Mouse (Mus musculus): ENCODE results near the gene Ccdc96. TPM values are rescaled to one million over a fixed set of nuclear protein-coding genes. Genes with fewer than 3 reads are reported as not detected.

Gene Ccdc96
- polyA plus RNA-seq, 1 experiment from 2014 or later, result 0.49 TPM

DNA sequence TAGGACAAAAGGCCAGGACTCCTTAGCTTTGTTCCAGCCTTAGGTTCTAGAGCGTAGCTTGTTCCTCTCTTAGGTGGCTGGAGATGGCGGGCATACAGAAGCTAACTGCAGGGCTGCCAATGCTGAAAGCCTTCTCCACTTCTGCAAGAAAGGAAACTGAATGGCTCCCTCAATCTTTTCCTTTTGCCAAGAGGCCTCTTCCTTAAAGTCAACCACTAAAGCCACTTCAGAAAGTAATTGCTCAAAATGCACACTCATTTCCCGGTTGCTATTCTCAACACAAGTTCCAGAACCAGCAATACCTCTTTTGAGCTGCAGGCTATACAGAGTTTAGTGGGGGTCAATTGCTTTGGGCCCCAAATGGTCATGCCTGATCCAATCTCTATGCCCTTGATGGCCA lies 6.9 kb upstream of the Ccdc96 start:
- no peak overlapping the region for H3K9ac ChIP-seq
- H3K27ac ChIP-seq, result no peak overlapping the region
- ATAC-seq (ENCODE audit: insufficient number of reproducible peaks, insufficient read depth, low FRiP score, low TSS enrichment, low read depth), result no peak
- peaks cover 13% of the 10 kb centered on the region for H3K4me1 ChIP-seq
- H3K9me3 ChIP-seq, result no peaks in the 10 kb centered on the region
- peaks cover 34% of the 10 kb centered on the region for H3K36me3 ChIP-seq
- no peaks in the 10 kb centered on the region for H3K27me3 ChIP-seq
- H3K4me3 ChIP-seq, result no peak overlapping the region
- no peak overlapping the region for H3K4me2 ChIP-seq
- 86% methylated on average over 3 of the region's 3 CpGs for WGBS

DNA sequence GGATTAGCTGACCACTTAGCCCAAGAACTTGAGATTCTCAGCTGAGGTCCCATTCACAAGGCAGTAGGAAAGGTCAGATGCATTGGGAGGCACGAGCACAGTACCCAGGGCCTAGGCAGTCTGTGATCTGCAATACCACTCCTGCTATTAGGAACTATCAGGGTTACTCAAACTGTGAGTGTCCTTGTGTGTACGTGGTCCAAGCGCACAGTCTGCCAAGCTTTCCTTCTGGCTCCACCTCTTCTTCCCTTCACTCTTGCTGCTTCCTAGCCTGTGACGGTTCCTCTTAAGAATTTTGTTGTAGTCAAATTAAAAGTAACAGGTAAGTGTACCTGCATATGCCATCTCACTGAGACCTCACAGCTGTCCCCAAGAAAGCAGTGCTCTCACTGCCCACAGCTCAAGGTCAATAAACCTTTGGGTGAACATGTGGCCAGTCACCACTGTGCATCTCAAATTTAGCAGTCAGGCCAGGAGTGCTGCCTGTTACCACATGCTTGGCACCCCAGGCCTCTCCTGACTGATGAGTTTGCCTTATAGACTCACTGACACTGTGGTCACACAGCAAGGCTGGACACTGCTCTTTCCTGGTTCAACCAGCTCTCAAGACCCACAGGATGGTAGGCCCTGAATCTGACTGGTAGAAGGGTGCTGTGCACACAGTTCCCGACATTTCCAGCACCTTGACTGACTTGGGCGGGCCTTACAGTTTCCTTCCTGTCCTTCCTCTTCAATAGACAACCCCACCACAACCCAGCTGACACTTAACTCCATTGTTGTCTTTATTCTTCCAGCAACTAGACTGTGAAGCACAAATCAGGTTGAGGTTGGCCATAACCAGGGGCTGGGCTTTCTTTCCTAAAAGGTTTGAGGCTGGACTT lies 5.6 kb upstream of the Ccdc96 start:
- no peak for ATAC-seq (ENCODE audit: insufficient number of reproducible peaks, insufficient read depth, low FRiP score, low TSS enrichment, low read depth)
- Histone ChIP-seq H3K4me1 (peaks cover 21% of the 10 kb centered on the region), H3K4me2 (no peak overlapping the region), H3K9ac (no peak overlapping the region), H3K9me3 (no peaks in the 10 kb centered on the region), H3K27me3 (no peaks in the 10 kb centered on the region), H3K4me3 (no peak overlapping the region), H3K27ac (no peak overlapping the region), H3K36me3 (peaks cover 24% of the 10 kb centered on the region)
- WGBS, result 89% methylated on average over 6 of the region's 6 CpGs

DNA sequence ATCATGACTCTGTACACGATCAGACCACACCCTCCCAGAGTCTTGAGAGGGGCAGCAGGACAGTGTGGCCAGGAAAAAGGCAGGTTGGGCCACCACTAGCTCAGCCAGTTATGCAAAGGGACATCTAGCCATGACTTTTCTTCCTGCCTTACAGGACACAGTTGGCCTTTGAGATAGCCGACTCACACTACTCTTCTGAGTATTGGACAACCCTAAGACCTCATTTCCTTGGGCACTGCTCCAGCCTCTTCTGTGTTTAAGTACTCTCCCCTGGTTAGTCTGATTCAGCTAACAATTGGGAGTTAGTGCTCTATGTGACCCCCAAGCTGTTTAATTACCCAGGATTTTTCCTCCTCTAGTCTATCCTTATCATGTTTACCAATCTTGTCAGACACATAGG lies 4.7 kb upstream of the Ccdc96 start:
- Histone ChIP-seq H3K27me3 (peaks cover 2% of the 10 kb centered on the region), H3K9me3 (no peaks in the 10 kb centered on the region), H3K4me1 (peaks cover 24% of the 10 kb centered on the region), H3K27ac (no peak overlapping the region), H3K36me3 (peaks cover 19% of the 10 kb centered on the region), H3K9ac (no peak overlapping the region), H3K4me3 (no peak overlapping the region), H3K4me2 (no peak overlapping the region)
- ATAC-seq (ENCODE audit: insufficient number of reproducible peaks, insufficient read depth, low FRiP score, low TSS enrichment, low read depth), result no peak
- 84% methylated on average over 2 of the region's 2 CpGs for WGBS

DNA sequence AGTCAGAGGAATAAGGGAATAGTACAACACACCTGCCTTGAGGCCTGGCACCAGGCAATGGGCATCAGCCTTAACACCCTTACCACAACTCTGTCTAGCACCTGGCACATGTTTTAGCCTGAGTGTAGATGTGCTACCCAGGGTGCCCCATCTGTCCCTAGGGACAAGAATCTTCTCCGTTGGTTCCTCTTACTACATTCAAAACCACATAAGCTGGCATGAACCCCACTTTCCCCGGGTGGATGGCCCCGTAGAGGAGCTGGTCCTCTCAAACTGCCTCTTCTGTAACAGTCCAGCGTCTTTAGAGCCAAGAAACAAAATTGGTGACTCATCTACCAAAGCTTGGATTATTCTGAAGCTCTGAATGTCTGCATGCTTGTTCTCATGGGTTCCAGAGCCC lies 4.0 kb upstream of the Ccdc96 start:
- no peak overlapping the region for H3K27ac ChIP-seq

DNA sequence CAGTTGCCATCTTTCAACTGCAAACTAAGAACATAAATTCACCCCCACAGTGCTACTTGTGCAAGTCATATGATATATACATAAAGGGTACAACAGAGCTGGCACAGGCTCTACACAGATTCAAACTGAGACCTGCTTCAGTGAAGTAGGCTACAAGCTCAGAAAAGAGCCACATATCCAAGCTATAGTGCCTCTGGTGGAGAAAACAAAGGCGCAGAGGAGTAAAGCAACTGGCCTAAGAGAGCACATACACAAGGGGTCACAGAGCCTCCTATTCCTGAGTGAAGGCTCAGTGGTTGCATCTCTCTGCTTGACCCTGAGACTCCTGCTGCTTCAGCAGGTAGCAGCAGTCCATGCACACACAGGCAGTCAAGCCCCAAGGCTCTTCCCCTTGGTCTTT lies 3.3 kb upstream of the Ccdc96 start:
- ATAC-seq (ENCODE audit: insufficient number of reproducible peaks, insufficient read depth, low FRiP score, low TSS enrichment, low read depth), result no peak
- no peak overlapping the region for H3K4me3 ChIP-seq
- H3K4me1 ChIP-seq, result peaks cover 30% of the 10 kb centered on the region
- no peaks in the 10 kb centered on the region for H3K9me3 ChIP-seq
- no peak overlapping the region for H3K4me2 ChIP-seq
- H3K9ac ChIP-seq, result no peak overlapping the region
- H3K27me3 ChIP-seq, result peaks cover 16% of the 10 kb centered on the region
- WGBS, result 68% methylated on average over 1 of the region's 1 CpGs
- no peak overlapping the region for H3K27ac ChIP-seq
- H3K36me3 ChIP-seq, result peaks cover 8% of the 10 kb centered on the region

More for the DNA sequence above, 4.0 kb upstream of the Ccdc96 start:
- Histone ChIP-seq H3K9ac (no peak overlapping the region), H3K9me3 (no peaks in the 10 kb centered on the region), H3K36me3 (peaks cover 15% of the 10 kb centered on the region), H3K4me3 (no peak overlapping the region), H3K27me3 (peaks cover 8% of the 10 kb centered on the region), H3K4me1 (peaks cover 30% of the 10 kb centered on the region), H3K4me2 (no peak overlapping the region)
- ATAC-seq (ENCODE audit: insufficient number of reproducible peaks, insufficient read depth, low FRiP score, low TSS enrichment, low read depth), result no peak
- WGBS, result 94% methylated on average over 4 of the region's 4 CpGs

DNA sequence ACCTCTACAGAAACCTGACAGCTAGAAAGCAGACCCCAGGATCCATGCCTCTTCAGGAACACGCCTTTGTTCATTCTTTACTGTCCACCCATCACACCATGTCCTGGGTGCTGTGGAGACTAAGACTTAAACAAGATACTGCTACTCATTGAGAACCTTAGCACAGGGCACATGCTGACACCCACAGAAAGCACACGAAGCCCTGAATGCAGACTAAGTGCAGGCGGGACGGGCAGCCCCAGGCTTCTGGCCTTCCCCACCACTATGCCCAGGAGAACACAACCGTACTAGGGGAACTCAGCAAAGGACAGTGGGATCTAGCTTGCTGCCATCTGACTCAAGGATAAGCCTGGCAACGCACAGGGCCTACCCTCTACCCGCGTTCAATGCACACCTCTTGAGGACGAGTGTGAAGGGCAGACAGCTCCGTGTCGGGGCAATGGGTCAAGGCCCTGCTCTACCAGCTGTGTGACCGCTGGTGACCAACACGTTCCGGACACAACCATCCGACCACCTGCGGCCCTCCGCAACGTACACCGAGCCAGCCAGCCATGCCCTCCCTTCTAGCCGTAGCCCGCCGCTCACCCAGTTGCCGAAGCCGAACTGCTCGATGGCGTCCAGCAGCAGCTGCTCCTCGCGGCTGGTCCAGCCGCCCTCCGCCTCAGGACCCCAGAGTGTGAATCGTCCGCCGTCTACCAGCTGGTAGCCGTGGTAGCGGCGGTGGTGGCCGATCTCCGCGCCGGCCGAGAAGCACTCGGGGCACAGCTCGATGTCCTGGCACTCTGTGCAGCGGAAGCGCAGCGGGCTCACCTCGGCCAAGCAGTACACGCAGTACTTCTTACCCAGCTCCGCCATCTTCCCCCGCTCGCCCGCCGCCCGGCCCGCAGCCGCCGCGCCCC lies 936 bp upstream of the Ccdc96 start:
- H3K4me2 ChIP-seq, result peak overlapping the region; percentile 88
- no peaks in the 10 kb centered on the region for H3K36me3 ChIP-seq
- H3K27me3 ChIP-seq, result peaks cover 19% of the 10 kb centered on the region
- 1% methylated on average over 54 of the region's 58 CpGs for WGBS
- no peaks in the 10 kb centered on the region for H3K9me3 ChIP-seq
- 0 out of 2 replicates have a peak, but pooled peaks have one; percentile 3 for ATAC-seq (ENCODE audit: insufficient number of reproducible peaks, insufficient read depth, low FRiP score, low TSS enrichment, low read depth)
- peak overlapping the region; percentile 79 for H3K4me3 ChIP-seq
- peak overlapping the region; percentile 90 for H3K9ac ChIP-seq
- peaks cover 30% of the 10 kb centered on the region for H3K4me1 ChIP-seq
- H3K27ac ChIP-seq, result 0 out of 2 replicates have a peak overlapping the region, but pooled peaks have one; percentile 41

DNA sequence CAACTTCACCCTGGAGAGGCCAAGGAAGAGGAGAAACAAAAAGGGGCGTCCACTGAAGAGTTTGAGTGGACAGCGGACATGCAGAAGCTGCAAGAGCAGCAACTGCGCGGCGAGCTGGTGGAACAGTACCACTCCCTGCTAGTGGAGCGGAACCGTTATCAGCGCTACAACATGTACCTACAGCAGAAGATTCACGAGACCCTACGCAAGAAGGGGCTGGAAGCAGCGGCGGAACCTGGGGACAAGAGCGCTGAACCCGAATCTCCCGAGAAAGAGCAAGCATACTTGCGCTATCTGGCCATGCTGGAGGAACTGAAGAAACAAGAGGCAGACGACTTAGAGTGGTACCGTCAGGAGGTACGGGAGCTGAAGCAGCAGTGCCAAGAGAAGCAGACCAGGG lies 918 bp downstream of the Ccdc96 start:
- H3K9me3 ChIP-seq, result no peaks in the 10 kb centered on the region
- H3K27ac ChIP-seq, result no peak overlapping the region
- H3K4me1 ChIP-seq, result peaks cover 34% of the 10 kb centered on the region
- no peak for ATAC-seq (ENCODE audit: insufficient number of reproducible peaks, insufficient read depth, low FRiP score, low TSS enrichment, low read depth)
- H3K36me3 ChIP-seq, result no peaks in the 10 kb centered on the region
- peak overlapping the region; percentile 88 for H3K4me2 ChIP-seq
- no peak overlapping the region for H3K9ac ChIP-seq
- peak overlapping the region; percentile 79; the same call in 1 of the 2 replicates for H3K4me3 ChIP-seq
- 44% methylated on average over 19 of the region's 19 CpGs for WGBS
- H3K27me3 ChIP-seq, result peaks cover 19% of the 10 kb centered on the region

DNA sequence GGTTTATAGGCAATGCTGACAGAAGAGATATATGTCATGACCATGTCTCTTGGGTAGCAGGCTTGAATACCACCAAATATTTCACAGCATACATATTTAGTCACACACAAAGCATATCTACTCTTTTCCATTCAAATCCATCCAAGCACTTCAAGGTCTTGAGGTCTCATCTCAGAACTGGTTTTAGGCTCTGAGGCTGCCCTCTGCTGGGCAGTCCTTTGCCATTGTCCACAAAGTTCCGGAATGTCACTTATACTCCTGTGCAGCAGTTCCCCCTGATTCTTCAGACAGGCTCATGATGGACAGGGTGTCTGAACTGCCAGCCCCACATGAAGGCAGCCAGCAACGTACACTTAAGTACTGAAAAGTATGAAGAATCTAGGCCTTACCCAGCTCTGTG lies 4.8 kb downstream of the Ccdc96 start:
- H3K9ac ChIP-seq, result no peak overlapping the region
- no peak overlapping the region for H3K4me2 ChIP-seq
- H3K36me3 ChIP-seq, result peaks cover 34% of the 10 kb centered on the region
- H3K27ac ChIP-seq, result no peak overlapping the region
- peaks cover 19% of the 10 kb centered on the region for H3K27me3 ChIP-seq
- WGBS, result 45% methylated on average over 2 of the region's 2 CpGs
- no peak overlapping the region for H3K4me3 ChIP-seq
- H3K4me1 ChIP-seq, result peaks cover 13% of the 10 kb centered on the region
- H3K9me3 ChIP-seq, result no peaks in the 10 kb centered on the region
- no peak for ATAC-seq (ENCODE audit: insufficient number of reproducible peaks, insufficient read depth, low FRiP score, low TSS enrichment, low read depth)

DNA sequence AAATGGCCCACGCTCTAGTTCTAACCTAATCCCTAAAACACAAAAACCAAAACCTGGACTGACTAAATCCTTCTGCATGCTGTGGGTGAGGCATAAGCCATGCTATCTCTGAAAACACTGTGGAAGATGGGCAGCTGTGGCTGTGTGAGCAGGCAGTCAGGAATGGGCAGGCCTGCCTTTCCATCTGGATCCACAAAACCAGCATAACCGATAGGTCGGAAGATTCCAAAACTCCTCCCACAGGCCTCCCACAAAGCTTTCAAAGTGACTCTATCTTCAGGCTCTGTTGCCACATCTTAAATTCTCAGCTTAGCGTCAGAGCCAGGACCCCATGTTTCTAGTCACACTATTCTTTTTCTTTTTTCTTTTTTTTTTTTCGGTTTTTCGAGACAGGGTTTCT lies 9.5 kb downstream of the Ccdc96 start:
- ATAC-seq (ENCODE audit: insufficient number of reproducible peaks, insufficient read depth, low FRiP score, low TSS enrichment, low read depth), result no peak
- H3K4me1 ChIP-seq, result peaks cover 4% of the 10 kb centered on the region; the same call in 1 of the 2 replicates
- H3K4me2 ChIP-seq, result no peak overlapping the region
- H3K9ac ChIP-seq, result no peak overlapping the region
- no peaks in the 10 kb centered on the region for H3K9me3 ChIP-seq
- H3K36me3 ChIP-seq, result peaks cover 68% of the 10 kb centered on the region
- no peaks in the 10 kb centered on the region for H3K27me3 ChIP-seq
- H3K27ac ChIP-seq, result no peak overlapping the region
- H3K4me3 ChIP-seq, result no peak overlapping the region
- WGBS, result 86% methylated on average over 6 of the region's 6 CpGs

DNA sequence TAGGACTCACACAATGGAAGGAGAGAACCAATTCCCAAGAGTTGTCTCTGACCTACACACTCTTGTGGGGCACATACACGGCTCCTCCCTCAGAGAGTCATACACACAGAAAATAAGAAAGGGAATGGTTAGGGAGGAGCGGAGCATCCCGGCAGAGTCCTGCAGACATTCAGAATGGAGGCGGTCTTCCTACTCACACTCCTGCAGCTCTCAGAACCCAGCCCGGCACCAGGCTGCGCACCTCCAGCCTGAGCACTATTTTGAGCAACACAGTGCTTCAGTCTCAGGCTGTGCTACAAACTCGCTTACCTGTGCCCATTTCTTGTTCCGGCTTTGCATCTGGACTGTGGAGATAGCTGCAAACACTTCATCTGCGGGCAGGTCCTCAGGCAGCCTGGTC lies 10.3 kb downstream of the Ccdc96 start:
- H3K4me1 ChIP-seq, result peaks cover 2% of the 10 kb centered on the region; the same call in 1 of the 2 replicates
- no peak overlapping the region for H3K4me3 ChIP-seq
- ATAC-seq (ENCODE audit: insufficient number of reproducible peaks, insufficient read depth, low FRiP score, low TSS enrichment, low read depth), result no peak
- H3K9ac ChIP-seq, result no peak overlapping the region
- no peaks in the 10 kb centered on the region for H3K9me3 ChIP-seq
- no peak overlapping the region for H3K27ac ChIP-seq
- peaks cover 74% of the 10 kb centered on the region for H3K36me3 ChIP-seq
- WGBS, result 93% methylated on average over 9 of the region's 9 CpGs
- H3K4me2 ChIP-seq, result no peak overlapping the region
- H3K27me3 ChIP-seq, result no peaks in the 10 kb centered on the region

DNA sequence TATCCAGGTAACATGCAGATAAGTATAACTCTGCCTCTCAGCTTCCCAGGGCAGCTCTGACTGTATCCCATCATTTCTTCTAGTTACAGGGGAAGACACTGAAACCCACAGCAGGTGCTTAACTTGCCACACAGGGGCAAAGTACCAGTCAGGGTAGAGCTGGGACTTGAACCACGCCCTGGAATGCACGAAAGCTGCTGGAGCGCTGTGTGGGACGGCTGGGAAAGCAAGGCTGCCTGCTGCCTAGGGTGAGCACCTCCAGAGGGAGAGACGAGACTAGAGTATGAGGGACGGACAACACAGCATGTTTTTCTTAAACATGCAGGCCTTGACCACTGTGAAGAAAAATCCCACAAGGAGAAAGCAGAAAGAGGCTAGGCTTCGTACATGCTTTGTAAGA lies 20.8 kb downstream of the Ccdc96 start:
- H3K36me3 ChIP-seq, result peaks cover 96% of the 10 kb centered on the region
- no peak for ATAC-seq (ENCODE audit: insufficient number of reproducible peaks, insufficient read depth, low FRiP score, low TSS enrichment, low read depth)
- no peak overlapping the region for H3K4me2 ChIP-seq
- no peak overlapping the region for H3K9ac ChIP-seq
- H3K4me1 ChIP-seq, result no peaks in the 10 kb centered on the region
- no peaks in the 10 kb centered on the region for H3K9me3 ChIP-seq
- no peak overlapping the region for H3K4me3 ChIP-seq
- no peaks in the 10 kb centered on the region for H3K27me3 ChIP-seq
- no peak overlapping the region for H3K27ac ChIP-seq
- 88% methylated on average over 7 of the region's 7 CpGs for WGBS

All from embryonic facial prominence, embryonic 13.5 days (tissue).